Mouse (Mus musculus): ENCODE data around the gene Ets1.

- TF ChIP-seq CTCF (IDR thresholded peaks at IDR 0.05; ENCODE audit: low read depth, low read length) (no peak), EP300 (IDR thresholded peaks at IDR 0.05; ENCODE audit: insufficient read depth, low read depth, low read length) (no peak)
Measured at GRCm38 (mm10) chr9:32618544-32619120, 17.4 kb upstream of the Ets1 start.

Data from ES-Bruce4 (cell line).